Mouse (Mus musculus) heart, embryonic 10.5 days (tissue): ENCODE results near the gene Smim13. TPM values are rescaled to one million over a fixed set of nuclear protein-coding genes. Genes with fewer than 3 reads are reported as not detected.
A peak's percentile ranks its signal among the peaks of the same experiment; 100 is the strongest.

Experiments used
- DNase-seq: peaks from one replicate; pipeline ENCODE4 v3.0.0-alpha.2; 2017; ENCODE audit warnings: low spot score
- H3K27ac ChIP-seq: fragments of 300-500 bp; sonication (generic); 2 replicates; pipeline ENCODE4 v1.5.1; 2016; ENCODE audit warnings: mild to moderate bottlenecking
- H3K27me3 ChIP-seq: fragments of 300-500 bp; sonication (generic); 2 replicates; pipeline ENCODE4 v1.6.1; 2016; ENCODE audit warnings: mild to moderate bottlenecking; ENCODE audit not compliant: poor library complexity, insufficient read depth, severe bottlenecking
- H3K36me3 ChIP-seq: fragments of 300-500 bp; sonication (generic); 2 replicates; pipeline ENCODE4 v1.6.1; 2016; ENCODE audit warnings: mild to moderate bottlenecking, moderate library complexity
- H3K4me1 ChIP-seq: fragments of 300-500 bp; sonication (generic); 2 replicates; pipeline ENCODE4 v1.6.1; 2016; ENCODE audit warnings: mild to moderate bottlenecking
- H3K4me3 ChIP-seq: fragments of 300-500 bp; sonication (generic); 2 replicates; pipeline ENCODE4 v1.5.1; 2016; ENCODE audit warnings: mild to moderate bottlenecking, moderate library complexity
- H3K9me3 ChIP-seq: fragments of 300-500 bp; sonication (generic); 2 replicates; pipeline ENCODE4 v1.6.1; 2016; ENCODE audit warnings: mild to moderate bottlenecking, moderate library complexity
- WGBS: fragments of 180-500 bp; shearing (Covaris S2); methylation state at CpG from one replicate; pipeline ENCODE4 v1.1.7; 2016; 5-methylcytosine and 5-hydroxymethylcytosine counted together
- polyA plus RNA-seq: library from polyadenylated mRNA; unstranded; fragments of >200 nt; fragmentation: Nextera tagmentation; extraction: Ambion mirVana; gene quantifications from 2 replicates; pipeline ENCODE4 v1.2.1, GENCODE M21; 2016

Gene Smim13
- polyA plus RNA-seq, 1 experiment from 2014 or later = 11.4 TPM

- DNase-seq = peak; percentile 86
- peak within 1 kb of the TSS; percentile 86 for H3K27ac ChIP-seq
- 0 out of 2 replicates have a peak, but pooled peaks cover 5% of the 10 kb centered on the region for H3K9me3 ChIP-seq
- H3K4me3 ChIP-seq = peak within 1 kb of the TSS; percentile 74
- 0 out of 2 replicates have a peak, but pooled peaks cover 2% of the 10 kb centered on the region for H3K36me3 ChIP-seq
- peaks cover 8% of the 10 kb centered on the region; the same call in 1 of the 2 replicates for H3K4me1 ChIP-seq
- H3K27me3 ChIP-seq = no peaks in the 10 kb centered on the region
- WGBS = under 1% methylated on average over 65 of the region's 77 CpGs
Measured at GRCm38 (mm10) chr13:41220304-41220834, 29.3 kb upstream of the Smim13 start, which contains the start of gene Elovl2. Gene Elovl2 (minus strand): TSS chr13:41220405.

GRCm38 (mm10) chr13:41226513-41226912 lies 23.1 kb upstream of the Smim13 start:
- H3K36me3 ChIP-seq = 0 out of 2 replicates have a peak, but pooled peaks cover 2% of the 10 kb centered on the region
- H3K9me3 ChIP-seq = no peaks in the 10 kb centered on the region
- DNase-seq = no peak
- H3K4me1 ChIP-seq = no peaks in the 10 kb centered on the region
- WGBS = 74% methylated on average over 5 of the region's 5 CpGs
- H3K27me3 ChIP-seq = no peaks in the 10 kb centered on the region
- no peak overlapping the region for H3K4me3 ChIP-seq
- H3K27ac ChIP-seq = no peak overlapping the region

GRCm38 (mm10) chr13:41228060-41228459 lies 21.6 kb upstream of the Smim13 start:
- no peak for DNase-seq
- 78% methylated on average over 5 of the region's 5 CpGs for WGBS

GRCm38 (mm10) chr13:41230256-41230655 lies 19.4 kb upstream of the Smim13 start:
- Histone ChIP-seq H3K36me3 (no peaks in the 10 kb centered on the region), H3K27ac (no peak overlapping the region), H3K9me3 (no peaks in the 10 kb centered on the region), H3K4me3 (no peak overlapping the region), H3K4me1 (no peaks in the 10 kb centered on the region), H3K27me3 (no peaks in the 10 kb centered on the region)
- no peak for DNase-seq
- 81% methylated on average over 5 of the region's 5 CpGs for WGBS

More at GRCm38 (mm10) chr13:41228060-41228459, 21.6 kb upstream of the Smim13 start:
- H3K4me1 ChIP-seq = no peaks in the 10 kb centered on the region
- no peaks in the 10 kb centered on the region for H3K27me3 ChIP-seq
- no peak overlapping the region for H3K4me3 ChIP-seq
- no peaks in the 10 kb centered on the region for H3K36me3 ChIP-seq
- no peak overlapping the region for H3K27ac ChIP-seq
- H3K9me3 ChIP-seq = no peaks in the 10 kb centered on the region

- 85% methylated on average over 12 of the region's 12 CpGs for WGBS
- Histone ChIP-seq H3K4me3 (no peak overlapping the region), H3K9me3 (no peaks in the 10 kb centered on the region), H3K36me3 (no peaks in the 10 kb centered on the region), H3K27me3 (no peaks in the 10 kb centered on the region), H3K27ac (no peak overlapping the region), H3K4me1 (no peaks in the 10 kb centered on the region)
- no peak for DNase-seq
Measured at GRCm38 (mm10) chr13:41231389-41231983, 18.2 kb upstream of the Smim13 start.

- 91% methylated on average over 15 of the region's 15 CpGs for WGBS
- no peak for DNase-seq
Measured at GRCm38 (mm10) chr13:41232209-41232608, 17.4 kb upstream of the Smim13 start.

GRCm38 (mm10) chr13:41233241-41233640 lies 16.4 kb upstream of the Smim13 start:
- 87% methylated on average over 7 of the region's 7 CpGs for WGBS
- H3K27me3 ChIP-seq = no peaks in the 10 kb centered on the region
- H3K4me3 ChIP-seq = no peak overlapping the region
- no peaks in the 10 kb centered on the region for H3K36me3 ChIP-seq
- H3K4me1 ChIP-seq = no peaks in the 10 kb centered on the region
- H3K27ac ChIP-seq = no peak overlapping the region
- no peaks in the 10 kb centered on the region for H3K9me3 ChIP-seq
- no peak for DNase-seq

More at GRCm38 (mm10) chr13:41232209-41232608, 17.4 kb upstream of the Smim13 start:
- H3K9me3 ChIP-seq = no peaks in the 10 kb centered on the region
- no peak overlapping the region for H3K27ac ChIP-seq
- no peaks in the 10 kb centered on the region for H3K4me1 ChIP-seq
- no peak overlapping the region for H3K4me3 ChIP-seq
- H3K36me3 ChIP-seq = no peaks in the 10 kb centered on the region
- no peaks in the 10 kb centered on the region for H3K27me3 ChIP-seq

- Histone ChIP-seq H3K27ac (no peak overlapping the region), H3K4me1 (no peaks in the 10 kb centered on the region), H3K36me3 (no peaks in the 10 kb centered on the region), H3K27me3 (0 out of 2 replicates have a peak, but pooled peaks cover 5% of the 10 kb centered on the region), H3K9me3 (no peaks in the 10 kb centered on the region), H3K4me3 (no peak overlapping the region)
- WGBS = 89% methylated on average over 6 of the region's 6 CpGs
- no peak for DNase-seq
Measured at GRCm38 (mm10) chr13:41235181-41235580, 14.5 kb upstream of the Smim13 start.

GRCm38 (mm10) chr13:41235845-41236741 lies 13.6 kb upstream of the Smim13 start:
- Histone ChIP-seq H3K36me3 (no peaks in the 10 kb centered on the region), H3K9me3 (no peaks in the 10 kb centered on the region), H3K27ac (no peak overlapping the region), H3K4me1 (no peaks in the 10 kb centered on the region), H3K27me3 (0 out of 2 replicates have a peak, but pooled peaks cover 6% of the 10 kb centered on the region), H3K4me3 (no peak overlapping the region)
- WGBS = 73% methylated on average over 13 of the region's 13 CpGs
- no peak for DNase-seq

GRCm38 (mm10) chr13:41238035-41238804 lies 11.4 kb upstream of the Smim13 start:
- Histone ChIP-seq H3K27me3 (0 out of 2 replicates have a peak, but pooled peaks cover 6% of the 10 kb centered on the region), H3K4me1 (no peaks in the 10 kb centered on the region), H3K4me3 (no peak overlapping the region), H3K9me3 (no peaks in the 10 kb centered on the region), H3K36me3 (no peaks in the 10 kb centered on the region), H3K27ac (no peak overlapping the region)
- DNase-seq = no peak
- WGBS = 72% methylated on average over 10 of the region's 10 CpGs

- no peaks in the 10 kb centered on the region for H3K36me3 ChIP-seq
- H3K27ac ChIP-seq = no peak overlapping the region
- 0 out of 2 replicates have a peak, but pooled peaks cover 6% of the 10 kb centered on the region for H3K27me3 ChIP-seq
- H3K9me3 ChIP-seq = no peaks in the 10 kb centered on the region
- DNase-seq = no peak
- WGBS = 6% methylated on average over 5 of the region's 5 CpGs
- H3K4me3 ChIP-seq = no peak overlapping the region
- no peaks in the 10 kb centered on the region for H3K4me1 ChIP-seq
Measured at GRCm38 (mm10) chr13:41238805-41239130, 10.9 kb upstream of the Smim13 start.

GRCm38 (mm10) chr13:41241557-41241956 lies 8.1 kb upstream of the Smim13 start:
- H3K4me3 ChIP-seq = no peak overlapping the region
- no peaks in the 10 kb centered on the region for H3K9me3 ChIP-seq
- peaks cover 6% of the 10 kb centered on the region; the same call in 1 of the 2 replicates for H3K4me1 ChIP-seq
- H3K27me3 ChIP-seq = 0 out of 2 replicates have a peak, but pooled peaks cover 6% of the 10 kb centered on the region
- 70% methylated on average over 2 of the region's 2 CpGs for WGBS
- H3K27ac ChIP-seq = no peak overlapping the region
- H3K36me3 ChIP-seq = no peaks in the 10 kb centered on the region
- DNase-seq = no peak
